18 mouse cellular contexts compared by ENCODE assay signal in the genomic region with DNA sequence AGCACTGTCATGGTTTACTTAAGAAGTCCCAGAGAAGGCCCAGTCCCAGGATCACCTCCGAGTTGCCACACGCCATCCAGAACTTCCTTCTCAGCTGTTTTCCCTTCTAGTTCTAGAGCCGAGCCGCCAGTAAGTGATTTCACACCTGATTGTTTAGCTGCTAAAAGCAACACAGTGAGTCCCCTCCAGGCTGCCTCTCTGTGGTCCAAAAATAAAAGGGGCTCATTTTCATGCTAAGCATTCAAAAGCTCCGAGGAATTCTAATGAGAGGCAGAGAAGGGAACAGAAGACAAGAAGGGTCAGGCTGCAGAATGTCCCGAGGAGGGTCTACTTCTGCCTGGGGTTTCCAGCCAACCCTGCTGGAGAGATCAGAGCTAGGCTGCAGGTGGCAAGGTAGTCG.
DNase-seq lines count a peak whose midpoint lies in the region; ATAC-seq lines count a peak whose summit lies in the region.
"Had no signal": no experiment of that assay in that cellular context is flagged by ENCODE, and none has a peak within 500 bp of the region (broad histone marks: within the 10 kb centered on the region; RNA-seq: fewer than 3 reads in every experiment).

No protein-coding gene starts in this region.

- no peaks in the 10 kb centered on the region for H3K9me3 ChIP-seq in heart, embryonic 10.5 days
- H3K9me3 ChIP-seq in hindbrain, embryonic 15.5 days: no peaks in the 10 kb centered on the region
- no peaks in the 10 kb centered on the region for H3K9me3 ChIP-seq in hindbrain, embryonic 14.5 days (ENCODE audit: control insufficient read depth, low read length)
- no peaks in the 10 kb centered on the region for H3K9me3 ChIP-seq in liver, embryonic 11.5 days (ENCODE audit: control insufficient read depth, low read length)
- H3K9me3 ChIP-seq: liver, embryonic 13.5 days; neural tube, embryonic 15.5 days had no signal

- H3K4me2 ChIP-seq in hindbrain, embryonic 15.5 days: no peak overlapping the region
- no peak overlapping the region for H3K4me2 ChIP-seq in hindbrain, embryonic 14.5 days (replicated peaks)
- no peak overlapping the region for H3K4me2 ChIP-seq in liver, embryonic 11.5 days
- H3K4me2 ChIP-seq: limb, embryonic 12.5 days; liver, embryonic 13.5 days; lung, embryonic 14.5 days; neural tube, embryonic 15.5 days had no signal

- no peaks in the 10 kb centered on the region for H3K27me3 ChIP-seq in heart, embryonic 10.5 days (ENCODE audit: insufficient read depth, poor library complexity, severe bottlenecking)
- no peaks in the 10 kb centered on the region for H3K27me3 ChIP-seq in hindbrain, embryonic 15.5 days
- no peaks in the 10 kb centered on the region for H3K27me3 ChIP-seq in hindbrain, embryonic 14.5 days (ENCODE audit: control insufficient read depth, insufficient read depth, low read length)
- H3K27me3 ChIP-seq in liver, embryonic 11.5 days (replicated peaks; ENCODE audit: control insufficient read depth, insufficient read depth, low read length): no peaks in the 10 kb centered on the region
- H3K27me3 ChIP-seq: liver, embryonic 13.5 days; neural tube, embryonic 15.5 days had no signal

- peak overlapping the region; percentile 36; the same call in 1 of the 2 replicates for H3K27ac ChIP-seq in heart, embryonic 10.5 days
- 0 out of 2 replicates have a peak overlapping the region, but pooled peaks have one; percentile 1 for H3K27ac ChIP-seq in hindbrain, embryonic 15.5 days (replicated peaks)
- no peak overlapping the region for H3K27ac ChIP-seq in hindbrain, embryonic 14.5 days
- no peak overlapping the region for H3K27ac ChIP-seq in liver, embryonic 11.5 days (ENCODE audit: low read depth, low read length)
- H3K27ac ChIP-seq: limb, embryonic 12.5 days; liver, embryonic 13.5 days; neural tube, embryonic 15.5 days had no signal

- H3K4me3 ChIP-seq in heart, embryonic 10.5 days: no peak overlapping the region
- H3K4me3 ChIP-seq in hindbrain, embryonic 15.5 days: no peak overlapping the region
- no peak overlapping the region for H3K4me3 ChIP-seq in hindbrain, embryonic 14.5 days (replicated peaks; ENCODE audit: low read length)
- H3K4me3 ChIP-seq in liver, embryonic 11.5 days (ENCODE audit: low read depth, low read length): no peak overlapping the region
- H3K4me3 ChIP-seq: limb, embryonic 12.5 days; liver, embryonic 13.5 days; neural tube, embryonic 15.5 days had no signal

- no peak overlapping the region for H3K9ac ChIP-seq in hindbrain, embryonic 15.5 days
- H3K9ac ChIP-seq in hindbrain, embryonic 14.5 days: no peak overlapping the region
- H3K9ac ChIP-seq in liver, embryonic 11.5 days (ENCODE audit: low read depth, low read length): no peak overlapping the region
- H3K9ac ChIP-seq: limb, embryonic 12.5 days; liver, embryonic 13.5 days; lung, embryonic 14.5 days; neural tube, embryonic 15.5 days had no signal

- no peaks in the 10 kb centered on the region for H3K36me3 ChIP-seq in heart, embryonic 10.5 days
- no peaks in the 10 kb centered on the region for H3K36me3 ChIP-seq in hindbrain, embryonic 15.5 days
- no peaks in the 10 kb centered on the region for H3K36me3 ChIP-seq in hindbrain, embryonic 14.5 days (replicated peaks; ENCODE audit: control insufficient read depth, insufficient read depth)
- H3K36me3 ChIP-seq in liver, embryonic 11.5 days (ENCODE audit: control insufficient read depth, insufficient read depth, low read length): no peaks in the 10 kb centered on the region
- H3K36me3 ChIP-seq: limb, embryonic 12.5 days; liver, embryonic 13.5 days; neural tube, embryonic 15.5 days had no signal

- DNase-seq in heart, embryonic 10.5 days (ENCODE audit: low spot score): no peak
- no peak for DNase-seq in heart, adult 9 months (ENCODE audit: low spot score in 2 of 2)
- DNase-seq in hindbrain, embryonic 14.5 days (ENCODE audit: low spot score): no peak
- peak; percentile 11 for DNase-seq in R1 (ENCODE audit: low read depth, low spot score)
- peak; percentile 14 for DNase-seq in ZHBTc4 (ENCODE audit: low read depth, low spot score)
- no peak for DNase-seq in liver, embryonic 11.5 days (ENCODE audit: low spot score)
- DNase-seq: adrenal gland, postnatal 10 days; cerebellum, adult 9-11 months; heart, postnatal 4 days; liver, embryonic 13.5 days; lung, embryonic 14.5 days; lung, postnatal 36 days; spleen, adult 18-20 months; thymus, postnatal 25 days had no signal

- ATAC-seq in hindbrain, embryonic 15.5 days (ENCODE audit: low FRiP score, low read depth): no peak
- ATAC-seq in hindbrain, embryonic 14.5 days (ENCODE audit: low FRiP score): no peak
- ATAC-seq in liver, embryonic 11.5 days (replicated peaks; ENCODE audit: low FRiP score): no peak
- ATAC-seq: intestine, embryonic 16.5 days had no signal

- peaks cover 28% of the 10 kb centered on the region for H3K4me1 ChIP-seq in heart, embryonic 10.5 days
- H3K4me1 ChIP-seq in hindbrain, embryonic 15.5 days (replicated peaks): no peaks in the 10 kb centered on the region
- 0 out of 2 replicates have a peak, but pooled peaks cover 3% of the 10 kb centered on the region for H3K4me1 ChIP-seq in hindbrain, embryonic 14.5 days (replicated peaks; ENCODE audit: control insufficient read depth, insufficient read depth, low read length)
- no peaks in the 10 kb centered on the region for H3K4me1 ChIP-seq in liver, embryonic 11.5 days (replicated peaks; ENCODE audit: control insufficient read depth, insufficient read depth, low read length)
- H3K4me1 ChIP-seq: liver, embryonic 13.5 days; neural tube, embryonic 15.5 days had no signal

- 19% methylated on average over 7 of the region's 7 CpGs for WGBS in heart, embryonic 10.5 days
- WGBS in hindbrain, embryonic 15.5 days: 18% methylated on average over 7 of the region's 7 CpGs
- WGBS in hindbrain, embryonic 14.5 days: 14% methylated on average over 7 of the region's 7 CpGs
- WGBS in liver, embryonic 11.5 days: 46% methylated on average over 7 of the region's 7 CpGs

Comparison
In these comparisons a context has a peak if more than half of its experiments do, and no peak if none do; other contexts are left out.
1. H3K27ac ChIP-seq: peak in heart, embryonic 10.5 days (single experiment) and hindbrain, embryonic 15.5 days (single experiment); none in hindbrain, embryonic 14.5 days (single experiment) and liver, embryonic 11.5 days (single experiment).
2. DNase-seq: peak in R1 (single experiment) and ZHBTc4 (single experiment); none in heart, embryonic 10.5 days (single experiment), heart, adult 9 months (0 of 2), hindbrain, embryonic 14.5 days (single experiment) and liver, embryonic 11.5 days (single experiment).